Mouse (Mus musculus) macrophage (primary cell): Measurements from ENCODE around the gene Magi2. TPM values are rescaled to one million over a fixed set of nuclear protein-coding genes. Genes with fewer than 3 reads are reported as not detected.

Experiments used
- H3K27ac ChIP-seq: fragments of 350-480 bp; formaldehyde crosslinking; 2 replicates; pipeline ENCODE4 v1.9.0; 2021
- H3K36me3 ChIP-seq: fragments of 350-480 bp; formaldehyde crosslinking; 2 replicates; pipeline ENCODE4 v1.9.0; 2021; ENCODE audit errors: inconsistent target
- H3K4me3 ChIP-seq: fragments of 350-480 bp; formaldehyde crosslinking; 2 replicates; pipeline ENCODE4 v1.9.0; 2021; ENCODE audit errors: inconsistent target
- H3K79me2 ChIP-seq: fragments of 350-480 bp; formaldehyde crosslinking; 2 replicates; pipeline ENCODE4 v1.9.0; 2021; ENCODE audit errors: inconsistent target
- WGBS: methylation state at CpG from one replicate; pipeline ENCODE4 v1.1.7; 2026; ENCODE audit warnings: inconsistent platforms; ENCODE audit not compliant: missing documents; 5-methylcytosine and 5-hydroxymethylcytosine counted together
- polyA plus RNA-seq: library from polyadenylated mRNA; stranded (reverse); fragments of 250-400 nt; gene quantifications from 3 replicates; pipeline ENCODE4 v1.2.4, GENCODE M21; 2018; ENCODE audit warnings: inconsistent platforms

Magi2 gene
- polyA plus RNA-seq, 1 experiment from 2014 or later = 0.43 TPM

GRCm38 (mm10) chr5:20607503-20607902 is 1380.7 kb downstream of the Magi2 start:
- WGBS = 88% methylated on average over 1 of the region's 1 CpGs
- no peak overlapping the region for H3K4me3 ChIP-seq
- no peak overlapping the region for H3K27ac ChIP-seq

GRCm38 (mm10) chr5:20609206-20609935 is 1382.5 kb downstream of the Magi2 start:
- no peak overlapping the region for H3K4me3 ChIP-seq
- H3K27ac ChIP-seq = no peak overlapping the region
- 96% methylated on average over 12 of the region's 12 CpGs for WGBS
- no peaks in the 10 kb centered on the region for H3K36me3 ChIP-seq
- no peaks in the 10 kb centered on the region for H3K79me2 ChIP-seq

More at GRCm38 (mm10) chr5:20607503-20607902, 1380.7 kb downstream of the Magi2 start:
- Histone ChIP-seq H3K79me2 (no peaks in the 10 kb centered on the region), H3K36me3 (no peaks in the 10 kb centered on the region)

- no peak overlapping the region for H3K27ac ChIP-seq
- H3K36me3 ChIP-seq = no peaks in the 10 kb centered on the region
- H3K4me3 ChIP-seq = no peak overlapping the region
- no peaks in the 10 kb centered on the region for H3K79me2 ChIP-seq
- 97% methylated on average over 2 of the region's 2 CpGs for WGBS
These were observed 1383.8 kb downstream of the Magi2 start for GRCm38 (mm10) chr5:20610640-20611039.

GRCm38 (mm10) chr5:20612616-20613015 is 1385.8 kb downstream of the Magi2 start:
- Histone ChIP-seq H3K27ac (no peak overlapping the region), H3K79me2 (no peaks in the 10 kb centered on the region), H3K4me3 (no peak overlapping the region), H3K36me3 (no peaks in the 10 kb centered on the region)
- WGBS = 50% methylated on average over 9 of the region's 9 CpGs

- no peaks in the 10 kb centered on the region for H3K79me2 ChIP-seq
- H3K36me3 ChIP-seq = no peaks in the 10 kb centered on the region
- H3K4me3 ChIP-seq = no peak overlapping the region
- H3K27ac ChIP-seq = no peak overlapping the region
- WGBS = 88% methylated on average over 4 of the region's 4 CpGs
These were observed 1388.1 kb downstream of the Magi2 start for GRCm38 (mm10) chr5:20614891-20615290.

GRCm38 (mm10) chr5:20620596-20621511 is 1394.0 kb downstream of the Magi2 start:
- Histone ChIP-seq H3K27ac (no peak overlapping the region), H3K36me3 (no peaks in the 10 kb centered on the region), H3K4me3 (no peak overlapping the region), H3K79me2 (no peaks in the 10 kb centered on the region)
- 92% methylated on average over 7 of the region's 7 CpGs for WGBS

- WGBS = 98% methylated on average over 3 of the region's 3 CpGs
- no peak overlapping the region for H3K27ac ChIP-seq
- H3K36me3 ChIP-seq = no peaks in the 10 kb centered on the region
- no peaks in the 10 kb centered on the region for H3K79me2 ChIP-seq
- no peak overlapping the region for H3K4me3 ChIP-seq
These were observed 1395.6 kb downstream of the Magi2 start for GRCm38 (mm10) chr5:20622417-20622816.

- H3K4me3 ChIP-seq = no peak overlapping the region
- H3K79me2 ChIP-seq = no peaks in the 10 kb centered on the region
- no peak overlapping the region for H3K27ac ChIP-seq
- 79% methylated on average over 10 of the region's 10 CpGs for WGBS
- H3K36me3 ChIP-seq = no peaks in the 10 kb centered on the region
These were observed 1396.2 kb downstream of the Magi2 start for GRCm38 (mm10) chr5:20622837-20623573.

- no peaks in the 10 kb centered on the region for H3K79me2 ChIP-seq
- no peak overlapping the region for H3K27ac ChIP-seq
- 96% methylated on average over 2 of the region's 2 CpGs for WGBS
- no peak overlapping the region for H3K4me3 ChIP-seq
- no peaks in the 10 kb centered on the region for H3K36me3 ChIP-seq
These were observed 1398.3 kb downstream of the Magi2 start for GRCm38 (mm10) chr5:20625117-20625516.

GRCm38 (mm10) chr5:20628954-20629601 is 1402.2 kb downstream of the Magi2 start:
- H3K4me3 ChIP-seq = no peak overlapping the region
- no peaks in the 10 kb centered on the region for H3K79me2 ChIP-seq
- no peaks in the 10 kb centered on the region for H3K36me3 ChIP-seq
- H3K27ac ChIP-seq = no peak overlapping the region
- 52% methylated on average over 4 of the region's 4 CpGs for WGBS

- Histone ChIP-seq H3K27ac (no peak overlapping the region), H3K4me3 (no peak overlapping the region), H3K79me2 (no peaks in the 10 kb centered on the region), H3K36me3 (no peaks in the 10 kb centered on the region)
- WGBS = 95% methylated on average over 14 of the region's 14 CpGs
These were observed 1407.4 kb downstream of the Magi2 start for GRCm38 (mm10) chr5:20634046-20634769.

GRCm38 (mm10) chr5:20634822-20635221 is 1408.0 kb downstream of the Magi2 start:
- Histone ChIP-seq H3K27ac (no peak overlapping the region), H3K4me3 (no peak overlapping the region), H3K79me2 (no peaks in the 10 kb centered on the region), H3K36me3 (no peaks in the 10 kb centered on the region)
- 96% methylated on average over 8 of the region's 8 CpGs for WGBS

- Histone ChIP-seq H3K4me3 (no peak overlapping the region), H3K79me2 (no peaks in the 10 kb centered on the region), H3K27ac (no peak overlapping the region), H3K36me3 (no peaks in the 10 kb centered on the region)
- 81% methylated on average over 3 of the region's 5 CpGs for WGBS
These were observed 1410.6 kb downstream of the Magi2 start for GRCm38 (mm10) chr5:20637300-20637989.
